Mouse (Mus musculus) heart, embryonic 10.5 days (tissue): ENCODE measurements at regions not wholly inside any gene's neighbourhood (a gene's known extent, or its start where the extent isn't known, plus 50 kb on each side); places are given as distances from the start of the nearest gene placed in this dataset.
A peak's percentile ranks its signal among the peaks of the same experiment; 100 is the strongest.

ENCODE experiments used
- DNase-seq: peaks from one replicate; pipeline ENCODE4 v3.0.0-alpha.2; 2017; ENCODE audit warnings: low spot score
- H3K27ac ChIP-seq: fragments of 300-500 bp; sonication (generic); 2 replicates; pipeline ENCODE4 v1.5.1; 2016; ENCODE audit warnings: mild to moderate bottlenecking
- H3K27me3 ChIP-seq: fragments of 300-500 bp; sonication (generic); 2 replicates; pipeline ENCODE4 v1.6.1; 2016; ENCODE audit warnings: mild to moderate bottlenecking; ENCODE audit not compliant: poor library complexity, insufficient read depth, severe bottlenecking
- H3K36me3 ChIP-seq: fragments of 300-500 bp; sonication (generic); 2 replicates; pipeline ENCODE4 v1.6.1; 2016; ENCODE audit warnings: mild to moderate bottlenecking, moderate library complexity
- H3K4me1 ChIP-seq: fragments of 300-500 bp; sonication (generic); 2 replicates; pipeline ENCODE4 v1.6.1; 2016; ENCODE audit warnings: mild to moderate bottlenecking
- H3K4me3 ChIP-seq: fragments of 300-500 bp; sonication (generic); 2 replicates; pipeline ENCODE4 v1.5.1; 2016; ENCODE audit warnings: mild to moderate bottlenecking, moderate library complexity
- H3K9me3 ChIP-seq: fragments of 300-500 bp; sonication (generic); 2 replicates; pipeline ENCODE4 v1.6.1; 2016; ENCODE audit warnings: mild to moderate bottlenecking, moderate library complexity
- WGBS: fragments of 180-500 bp; shearing (Covaris S2); methylation state at CpG from one replicate; pipeline ENCODE4 v1.1.7; 2016; 5-methylcytosine and 5-hydroxymethylcytosine counted together

GRCm38 (mm10) chr12:27173561-27173960 is 168.8 kb downstream of the Sox11 start:
- no peaks in the 10 kb centered on the region for H3K9me3 ChIP-seq
- no peaks in the 10 kb centered on the region for H3K36me3 ChIP-seq
- DNase-seq = no peak
- no peak overlapping the region for H3K27ac ChIP-seq
- no peaks in the 10 kb centered on the region for H3K27me3 ChIP-seq
- no peak overlapping the region for H3K4me3 ChIP-seq
- 80% methylated on average over 4 of the region's 4 CpGs for WGBS
- no peaks in the 10 kb centered on the region for H3K4me1 ChIP-seq

- no peaks in the 10 kb centered on the region for H3K36me3 ChIP-seq
Observed at GRCm38 (mm10) chr12:27173151-27173550, 169.2 kb downstream of the Sox11 start.

GRCm38 (mm10) chr12:27171595-27171994 is 170.8 kb downstream of the Sox11 start:
- Histone ChIP-seq H3K9me3 (no peaks in the 10 kb centered on the region), H3K4me1 (no peaks in the 10 kb centered on the region), H3K27me3 (no peaks in the 10 kb centered on the region), H3K4me3 (no peak overlapping the region), H3K27ac (no peak overlapping the region), H3K36me3 (no peaks in the 10 kb centered on the region)
- DNase-seq = no peak

More at GRCm38 (mm10) chr12:27173151-27173550, 169.2 kb downstream of the Sox11 start:
- 81% methylated on average over 4 of the region's 4 CpGs for WGBS
- Histone ChIP-seq H3K27ac (no peak overlapping the region), H3K4me1 (no peaks in the 10 kb centered on the region), H3K27me3 (no peaks in the 10 kb centered on the region), H3K9me3 (no peaks in the 10 kb centered on the region), H3K4me3 (no peak overlapping the region)
- DNase-seq = no peak

GRCm38 (mm10) chr12:27164920-27165504 is 177.4 kb downstream of the Sox11 start:
- Histone ChIP-seq H3K4me3 (no peak overlapping the region), H3K36me3 (no peaks in the 10 kb centered on the region), H3K27me3 (no peaks in the 10 kb centered on the region), H3K9me3 (no peaks in the 10 kb centered on the region), H3K27ac (no peak overlapping the region), H3K4me1 (peaks cover 8% of the 10 kb centered on the region)
- DNase-seq = no peak
- 91% methylated on average over 4 of the region's 4 CpGs for WGBS

GRCm38 (mm10) chr12:27160063-27160686 is 182.2 kb downstream of the Sox11 start:
- Histone ChIP-seq H3K27me3 (no peaks in the 10 kb centered on the region), H3K4me1 (peaks cover 9% of the 10 kb centered on the region), H3K4me3 (no peak overlapping the region), H3K9me3 (no peaks in the 10 kb centered on the region), H3K36me3 (no peaks in the 10 kb centered on the region), H3K27ac (no peak overlapping the region)
- DNase-seq = no peak
- 71% methylated on average over 18 of the region's 18 CpGs for WGBS

- Histone ChIP-seq H3K9me3 (no peaks in the 10 kb centered on the region), H3K4me1 (peaks cover 9% of the 10 kb centered on the region), H3K27ac (no peak overlapping the region), H3K27me3 (no peaks in the 10 kb centered on the region), H3K4me3 (no peak overlapping the region), H3K36me3 (no peaks in the 10 kb centered on the region)
- DNase-seq = no peak
- WGBS = 79% methylated on average over 8 of the region's 8 CpGs
Observed at GRCm38 (mm10) chr12:27159416-27160062, 182.8 kb downstream of the Sox11 start.

GRCm38 (mm10) chr12:27150871-27151853 is 191.2 kb downstream of the Sox11 start:
- H3K36me3 ChIP-seq = no peaks in the 10 kb centered on the region
- H3K27ac ChIP-seq = peak overlapping the region; percentile 56; the same call in 1 of the 2 replicates
- WGBS = 35% methylated on average over 13 of the region's 13 CpGs
- no peaks in the 10 kb centered on the region for H3K27me3 ChIP-seq
- no peaks in the 10 kb centered on the region for H3K9me3 ChIP-seq
- no peak overlapping the region for H3K4me3 ChIP-seq
- DNase-seq = no peak
- H3K4me1 ChIP-seq = peaks cover 6% of the 10 kb centered on the region

GRCm38 (mm10) chr12:27143310-27143709 is 199.1 kb downstream of the Sox11 start:
- DNase-seq = no peak
- H3K27ac ChIP-seq = no peak overlapping the region
- no peaks in the 10 kb centered on the region for H3K27me3 ChIP-seq
- 68% methylated on average over 8 of the region's 8 CpGs for WGBS
- peaks cover 8% of the 10 kb centered on the region for H3K4me1 ChIP-seq
- H3K36me3 ChIP-seq = no peaks in the 10 kb centered on the region
- no peaks in the 10 kb centered on the region for H3K9me3 ChIP-seq
- H3K4me3 ChIP-seq = no peak overlapping the region

GRCm38 (mm10) chr12:27140335-27140702 is 202.1 kb downstream of the Sox11 start:
- H3K27me3 ChIP-seq = no peaks in the 10 kb centered on the region; the same call in 1 of the 2 replicates
- H3K4me1 ChIP-seq = peaks cover 18% of the 10 kb centered on the region
- no peak for DNase-seq
- peak overlapping the region; percentile 75; the same call in 1 of the 2 replicates for H3K27ac ChIP-seq
- 47% methylated on average over 5 of the region's 5 CpGs for WGBS
- H3K4me3 ChIP-seq = no peak overlapping the region
- no peaks in the 10 kb centered on the region for H3K9me3 ChIP-seq
- H3K36me3 ChIP-seq = no peaks in the 10 kb centered on the region

GRCm38 (mm10) chr12:27139683-27140334 is 202.6 kb downstream of the Sox11 start:
- Histone ChIP-seq H3K4me3 (no peak overlapping the region), H3K27ac (peak overlapping the region; percentile 75), H3K4me1 (peaks cover 21% of the 10 kb centered on the region), H3K27me3 (no peaks in the 10 kb centered on the region; the same call in 1 of the 2 replicates), H3K36me3 (no peaks in the 10 kb centered on the region), H3K9me3 (no peaks in the 10 kb centered on the region)
- DNase-seq = no peak
- WGBS = 56% methylated on average over 12 of the region's 13 CpGs

- Histone ChIP-seq H3K4me1 (peaks cover 21% of the 10 kb centered on the region), H3K27me3 (no peaks in the 10 kb centered on the region; the same call in 1 of the 2 replicates), H3K4me3 (no peak overlapping the region), H3K27ac (peak overlapping the region; percentile 75), H3K9me3 (no peaks in the 10 kb centered on the region), H3K36me3 (no peaks in the 10 kb centered on the region)
- 79% methylated on average over 13 of the region's 13 CpGs for WGBS
- DNase-seq = no peak
Observed at GRCm38 (mm10) chr12:27138663-27139633, 203.4 kb downstream of the Sox11 start.
